Mouse (Mus musculus) stomach, postnatal 0 days (tissue): ENCODE results near the gene Ccdc12. TPM values are rescaled to one million over a fixed set of nuclear protein-coding genes. Genes with fewer than 3 reads are reported as not detected.

Experiments
- ATAC-seq: fragments of 200-750 bp; cut with Nextera tagmentation; 2 replicates; pipeline ENCODE4 v1.8.0; 2017; ENCODE audit not compliant: low FRiP score, low TSS enrichment
- DNase-seq: peaks from one replicate; pipeline ENCODE4 v3.0.0-alpha.2; 2016; ENCODE audit warnings: low spot score
- H3K27ac ChIP-seq: fragments of 300-500 bp; sonication (generic); replicated peaks from 2 replicates; pipeline ENCODE4 v1.5.1; 2014; ENCODE audit warnings: mild to moderate bottlenecking, control low read depth
- H3K27me3 ChIP-seq: fragments of 300-500 bp; sonication (generic); 2 replicates; pipeline ENCODE4 v1.6.1; 2014; ENCODE audit warnings: low read length; ENCODE audit not compliant: control insufficient read depth, insufficient read depth
- H3K36me3 ChIP-seq: fragments of 300-500 bp; sonication (generic); 2 replicates; pipeline ENCODE4 v1.6.1; 2014; ENCODE audit warnings: low read length, mixed read lengths; ENCODE audit not compliant: control insufficient read depth, insufficient read depth
- H3K4me1 ChIP-seq: fragments of 300-500 bp; sonication (generic); replicated peaks from 2 replicates; pipeline ENCODE4 v1.6.1; 2014; ENCODE audit warnings: antibody characterized with exemption; ENCODE audit not compliant: control insufficient read depth, insufficient read depth
- H3K4me2 ChIP-seq: fragments of 300-500 bp; sonication (generic); replicated peaks from 2 replicates; pipeline ENCODE4 v1.6.1; 2014; ENCODE audit warnings: low read depth, mild to moderate bottlenecking, control low read depth, moderate library complexity
- H3K4me3 ChIP-seq: fragments of 300-500 bp; sonication (generic); 2 replicates; pipeline ENCODE4 v1.5.1; 2014; ENCODE audit warnings: low read depth, low read length, control low read depth
- H3K9ac ChIP-seq: fragments of 300-500 bp; sonication (generic); 2 replicates; pipeline ENCODE4 v1.6.1; 2014; ENCODE audit warnings: mild to moderate bottlenecking, low read length, control low read depth, mixed read lengths
- H3K9me3 ChIP-seq: fragments of 300-500 bp; sonication (generic); 2 replicates; pipeline ENCODE4 v1.6.1; 2016; ENCODE audit warnings: low read length; ENCODE audit not compliant: control insufficient read depth
- CTCF ChIP-seq: IDR thresholded peaks from 2 replicates; pipeline ENCODE4 v1.5.1; 2016; ENCODE audit warnings: antibody characterized with exemption, low read depth, mild to moderate bottlenecking, moderate library complexity
- EP300 ChIP-seq: optimal IDR thresholded peaks from 2 replicates; pipeline ENCODE3; 2016; ENCODE audit warnings: antibody characterized with exemption
- WGBS: fragments of 180-500 bp; shearing (Covaris S2); extraction: QIAGEN DNeasy Blood & Tissue Kit; methylation state at CpG from one replicate; pipeline ENCODE4 v1.1.7; 2014; 5-methylcytosine and 5-hydroxymethylcytosine counted together
- polyA plus RNA-seq: library from polyadenylated mRNA; unstranded; fragments of >200 nt; fragmentation: Nextera tagmentation; extraction: Ambion mirVana; gene quantifications from 2 replicates; pipeline ENCODE4 v1.2.1, GENCODE M21; 2015

The Ccdc12 gene
- polyA plus RNA-seq, 1 experiment from 2014 or later: 139 TPM

- no peak overlapping the region for H3K9ac ChIP-seq
- H3K36me3 ChIP-seq: peaks cover 8% of the 10 kb centered on the region; the same call in 1 of the 2 replicates
- no peak for TF ChIP-seq EP300
- TF ChIP-seq CTCF: no peak
- no peaks in the 10 kb centered on the region for H3K27me3 ChIP-seq
- H3K4me3 ChIP-seq: no peak overlapping the region
- no peaks in the 10 kb centered on the region for H3K9me3 ChIP-seq
- no peak for DNase-seq
- ATAC-seq: no peak
- no peak overlapping the region for H3K27ac ChIP-seq
- WGBS: 71% methylated on average over 5 of the region's 5 CpGs
- H3K4me2 ChIP-seq: no peak overlapping the region
- no peaks in the 10 kb centered on the region for H3K4me1 ChIP-seq
Measured at GRCm38 (mm10) chr9:110641006-110641405, 15.3 kb upstream of the Ccdc12 start.

- Histone ChIP-seq H3K4me1 (no peaks in the 10 kb centered on the region), H3K27me3 (no peaks in the 10 kb centered on the region), H3K9me3 (no peaks in the 10 kb centered on the region), H3K4me2 (no peak overlapping the region), H3K27ac (no peak overlapping the region), H3K9ac (no peak overlapping the region), H3K4me3 (no peak overlapping the region), H3K36me3 (0 out of 2 replicates have a peak, but pooled peaks cover 5% of the 10 kb centered on the region)
- ATAC-seq: no peak
- TF ChIP-seq EP300: no peak
- no peak for TF ChIP-seq CTCF
- no peak for DNase-seq
- WGBS: 61% methylated on average over 5 of the region's 5 CpGs
Measured at GRCm38 (mm10) chr9:110642812-110643524, 13.3 kb upstream of the Ccdc12 start.

GRCm38 (mm10) chr9:110643787-110644186, 12.5 kb upstream of the Ccdc12 start:
- Histone ChIP-seq H3K4me1 (no peaks in the 10 kb centered on the region), H3K27ac (no peak overlapping the region), H3K27me3 (no peaks in the 10 kb centered on the region), H3K9ac (no peak overlapping the region), H3K36me3 (0 out of 2 replicates have a peak, but pooled peaks cover 3% of the 10 kb centered on the region), H3K9me3 (no peaks in the 10 kb centered on the region), H3K4me2 (no peak overlapping the region), H3K4me3 (no peak overlapping the region)
- DNase-seq (no peak), ATAC-seq (no peak)
- WGBS: 66% methylated on average over 9 of the region's 9 CpGs
- TF ChIP-seq CTCF (no peak), EP300 (no peak)

- ATAC-seq (no peak), DNase-seq (no peak)
- Histone ChIP-seq H3K4me1 (no peaks in the 10 kb centered on the region), H3K9ac (no peak overlapping the region), H3K36me3 (0 out of 2 replicates have a peak, but pooled peaks cover 3% of the 10 kb centered on the region), H3K4me3 (no peak overlapping the region), H3K4me2 (no peak overlapping the region), H3K27me3 (no peaks in the 10 kb centered on the region), H3K9me3 (no peaks in the 10 kb centered on the region), H3K27ac (no peak overlapping the region)
- 79% methylated on average over 10 of the region's 10 CpGs for WGBS
- TF ChIP-seq CTCF: no peak
Measured at GRCm38 (mm10) chr9:110644295-110644694, 12.0 kb upstream of the Ccdc12 start.

- Histone ChIP-seq H3K4me2 (no peak overlapping the region), H3K4me1 (no peaks in the 10 kb centered on the region), H3K36me3 (0 out of 2 replicates have a peak, but pooled peaks cover 3% of the 10 kb centered on the region), H3K4me3 (no peak overlapping the region), H3K9ac (no peak overlapping the region), H3K27ac (no peak overlapping the region), H3K27me3 (no peaks in the 10 kb centered on the region), H3K9me3 (no peaks in the 10 kb centered on the region)
- DNase-seq (no peak), ATAC-seq (no peak)
- TF ChIP-seq EP300 (no peak), CTCF (no peak)
- WGBS: 81% methylated on average over 9 of the region's 9 CpGs
Measured at GRCm38 (mm10) chr9:110645219-110645618, 11.1 kb upstream of the Ccdc12 start.

- TF ChIP-seq EP300: no peak
- Histone ChIP-seq H3K27ac (no peak overlapping the region), H3K4me3 (no peak overlapping the region), H3K9ac (no peak overlapping the region), H3K27me3 (no peaks in the 10 kb centered on the region), H3K36me3 (no peaks in the 10 kb centered on the region), H3K9me3 (no peaks in the 10 kb centered on the region), H3K4me2 (no peak overlapping the region), H3K4me1 (0 out of 2 replicates have a peak, but pooled peaks cover 5% of the 10 kb centered on the region)
- ATAC-seq (no peak), DNase-seq (no peak)
Measured at GRCm38 (mm10) chr9:110649775-110650174, 6.5 kb upstream of the Ccdc12 start.
